Mouse (Mus musculus): ENCODE data around the gene Abca13. TPM values are rescaled to one million over a fixed set of nuclear protein-coding genes. Genes with fewer than 3 reads are reported as not detected.
"Not testable (repeated sequence)": the region's sequence is repeated elsewhere in the genome, so short reads cannot be mapped to it uniquely, and the experiment has no call there.

Abca13 gene
- polyA plus RNA-seq (2012; rRNA removed): 0.04 and 0.05 TPM in 2 replicates

DNA sequence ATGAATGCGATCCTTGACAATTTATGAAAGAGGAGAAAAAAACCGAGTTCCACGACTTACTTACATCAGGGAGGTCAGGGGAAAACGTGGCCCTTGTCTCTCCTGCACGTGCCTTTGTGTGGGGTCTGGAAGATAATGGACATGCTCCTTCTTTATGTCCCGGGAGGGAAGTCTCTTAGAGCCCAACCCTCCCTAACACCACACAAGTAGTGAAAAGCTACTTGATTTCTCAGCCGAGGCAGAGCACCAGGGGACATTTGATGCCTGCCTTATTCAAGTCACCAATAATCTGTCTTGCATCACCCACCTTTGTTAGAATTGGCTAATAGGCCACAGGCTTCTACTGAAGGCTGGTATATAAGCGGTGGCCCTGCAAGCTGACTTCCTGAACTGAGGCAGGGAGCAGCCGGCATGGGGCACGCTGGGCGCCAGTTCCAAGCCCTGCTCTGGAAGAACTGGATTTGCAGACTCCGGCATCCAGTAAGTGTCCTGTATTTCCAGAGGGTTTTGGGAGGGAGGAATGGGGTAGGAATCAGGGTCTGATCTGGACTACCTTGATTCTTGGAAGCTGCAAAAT, at the start of gene Abca13:
Abca13 (plus strand) TSS at position 388 of the 577 bp plus-strand sequence.
- Histone ChIP-seq H3K27me3 (ENCODE audit: control insufficient read depth, insufficient read depth, low read length) (no peaks in the 10 kb centered on the region), H3K27ac (ENCODE audit: control insufficient read depth, insufficient read depth, low read depth, low read length) (no peak within 1 kb of the TSS), H3K4me1 (ENCODE audit: control insufficient read depth, insufficient read depth, low read length) (no peaks in the 10 kb centered on the region), H3K4me3 (ENCODE audit: control insufficient read depth, low read depth, low read length) (no peak within 1 kb of the TSS), H3K36me3 (ENCODE audit: control insufficient read depth, insufficient read depth, low read length) (no peaks in the 10 kb centered on the region)
- TF ChIP-seq POLR2A (IDR thresholded peaks at IDR 0.05; ENCODE audit: control insufficient read depth, low read depth, low read length) (no peak), CTCF (IDR thresholded peaks at IDR 0.05; ENCODE audit: control insufficient read depth, insufficient read depth, insufficient replicate concordance, low read depth, low read length) (no peak)

DNA sequence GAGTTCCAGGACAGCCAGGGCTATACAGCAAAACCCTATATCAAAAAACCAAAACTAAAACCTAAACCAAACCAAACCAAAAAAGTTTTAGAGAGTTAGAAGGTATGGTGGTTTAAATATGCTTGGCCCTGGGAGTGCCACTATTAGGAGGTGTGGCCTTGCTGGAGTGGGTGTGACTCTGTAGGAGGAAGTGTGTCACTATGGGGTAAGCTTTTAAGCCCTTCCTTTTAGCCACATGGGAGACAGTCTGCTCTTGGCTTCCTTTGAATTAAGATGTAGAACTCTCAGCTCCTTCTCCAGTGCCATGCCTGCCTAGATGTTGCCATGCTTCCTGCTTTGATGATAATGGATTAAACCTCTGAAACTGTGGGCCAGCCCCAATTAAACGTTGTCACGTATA, 46.6 kb upstream of the Abca13 start:
- Histone ChIP-seq H3K4me1 (ENCODE audit: control insufficient read depth, insufficient read depth, low read length) (no peaks in the 10 kb centered on the region; the same call in 1 of the 2 replicates), H3K27ac (ENCODE audit: control insufficient read depth, insufficient read depth, low read depth, low read length) (no peak overlapping the region), H3K36me3 (ENCODE audit: control insufficient read depth, insufficient read depth, low read length) (no peaks in the 10 kb centered on the region), H3K27me3 (ENCODE audit: control insufficient read depth, insufficient read depth, low read length) (no peaks in the 10 kb centered on the region), H3K4me3 (ENCODE audit: control insufficient read depth, low read depth, low read length) (no peak overlapping the region)
- no peak for TF ChIP-seq CTCF (IDR thresholded peaks at IDR 0.05; ENCODE audit: control insufficient read depth, insufficient read depth, insufficient replicate concordance, low read depth, low read length)
- TF ChIP-seq POLR2A (IDR thresholded peaks at IDR 0.05; ENCODE audit: control insufficient read depth, low read depth, low read length): no peak

DNA sequence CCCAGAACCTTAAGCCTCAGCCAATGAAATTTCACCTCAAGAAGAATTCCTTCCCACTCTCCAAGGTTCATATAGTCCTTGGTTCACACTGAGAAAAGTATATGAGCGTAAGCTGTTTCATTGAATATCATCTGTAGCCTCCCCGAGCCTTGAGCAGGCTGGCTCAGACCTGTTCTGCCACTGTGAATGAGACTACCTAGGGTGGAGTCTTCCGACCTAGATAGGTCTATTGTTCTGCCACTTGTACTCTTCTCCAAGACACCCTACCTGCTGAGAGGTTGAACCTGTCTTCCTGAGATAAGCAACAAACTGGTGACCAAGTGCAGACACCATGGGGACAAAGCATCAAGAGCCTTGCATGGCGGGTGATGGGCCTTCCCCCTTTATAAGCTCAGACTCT, 45.6 kb upstream of the Abca13 start:
- H3K27me3 ChIP-seq (ENCODE audit: control insufficient read depth, insufficient read depth, low read length): no peaks in the 10 kb centered on the region
- H3K36me3 ChIP-seq (ENCODE audit: control insufficient read depth, insufficient read depth, low read length): no peaks in the 10 kb centered on the region
- H3K27ac ChIP-seq (ENCODE audit: control insufficient read depth, insufficient read depth, low read depth, low read length): no peak overlapping the region
- no peaks in the 10 kb centered on the region; the same call in 1 of the 2 replicates for H3K4me1 ChIP-seq (ENCODE audit: control insufficient read depth, insufficient read depth, low read length)
- H3K4me3 ChIP-seq (ENCODE audit: control insufficient read depth, low read depth, low read length): no peak overlapping the region
- TF ChIP-seq CTCF (IDR thresholded peaks at IDR 0.05; ENCODE audit: control insufficient read depth, insufficient read depth, insufficient replicate concordance, low read depth, low read length) (no peak), POLR2A (IDR thresholded peaks at IDR 0.05; ENCODE audit: control insufficient read depth, low read depth, low read length) (no peak)

DNA sequence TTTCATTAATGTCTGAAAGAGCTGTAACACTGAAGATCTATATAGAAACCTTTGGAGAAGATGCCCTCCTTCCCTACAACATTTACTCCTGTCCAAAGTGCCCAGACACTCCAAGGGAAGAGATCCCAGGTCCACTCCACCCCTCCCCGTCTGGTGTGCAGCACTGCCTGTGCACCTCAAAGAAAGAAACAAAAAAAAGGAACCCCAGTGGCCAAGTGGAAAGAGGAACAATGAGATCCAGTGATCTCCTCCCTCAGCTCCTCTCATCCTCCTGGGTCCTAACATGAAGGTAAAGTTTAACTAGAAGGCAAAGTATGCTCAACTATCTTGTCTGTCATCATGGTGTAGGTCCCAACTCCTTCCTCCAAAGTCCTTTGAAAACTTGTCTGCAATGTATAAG, 45.1 kb upstream of the Abca13 start:
- TF ChIP-seq CTCF (IDR thresholded peaks at IDR 0.05; ENCODE audit: control insufficient read depth, insufficient read depth, insufficient replicate concordance, low read depth, low read length): no peak
- TF ChIP-seq POLR2A (IDR thresholded peaks at IDR 0.05; ENCODE audit: control insufficient read depth, low read depth, low read length): no peak
- Histone ChIP-seq H3K27me3 (ENCODE audit: control insufficient read depth, insufficient read depth, low read length) (no peaks in the 10 kb centered on the region), H3K4me3 (ENCODE audit: control insufficient read depth, low read depth, low read length) (no peak overlapping the region), H3K36me3 (ENCODE audit: control insufficient read depth, insufficient read depth, low read length) (no peaks in the 10 kb centered on the region), H3K4me1 (ENCODE audit: control insufficient read depth, insufficient read depth, low read length) (no peaks in the 10 kb centered on the region; the same call in 1 of the 2 replicates), H3K27ac (ENCODE audit: control insufficient read depth, insufficient read depth, low read depth, low read length) (no peak overlapping the region)

DNA sequence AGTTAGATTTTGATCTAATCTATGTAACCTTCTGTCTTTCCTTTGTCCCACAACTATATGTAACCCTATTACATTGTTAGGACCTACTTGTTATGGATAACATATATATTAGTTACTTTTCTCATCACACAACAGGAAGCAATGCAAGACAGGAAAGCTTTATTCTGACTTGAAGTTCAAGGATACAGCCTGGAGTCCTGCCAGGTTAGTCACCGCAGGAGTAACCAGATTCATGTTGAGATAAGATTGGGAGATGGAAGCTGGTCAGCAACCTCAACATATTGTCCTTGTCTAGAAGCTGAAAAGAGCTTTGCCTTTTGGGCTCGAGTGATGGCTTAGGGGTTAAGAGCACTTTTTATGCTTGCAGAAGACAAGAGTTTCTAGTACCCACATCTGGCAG, 43.5 kb upstream of the Abca13 start:
- H3K4me1 ChIP-seq (ENCODE audit: control insufficient read depth, insufficient read depth, low read length): no peaks in the 10 kb centered on the region; the same call in 1 of the 2 replicates
- H3K27ac ChIP-seq (ENCODE audit: control insufficient read depth, insufficient read depth, low read depth, low read length): no peak overlapping the region
- no peak for TF ChIP-seq CTCF (IDR thresholded peaks at IDR 0.05; ENCODE audit: control insufficient read depth, insufficient read depth, insufficient replicate concordance, low read depth, low read length)
- TF ChIP-seq POLR2A (IDR thresholded peaks at IDR 0.05; ENCODE audit: control insufficient read depth, low read depth, low read length): no peak
- H3K27me3 ChIP-seq (ENCODE audit: control insufficient read depth, insufficient read depth, low read length): no peaks in the 10 kb centered on the region
- H3K36me3 ChIP-seq (ENCODE audit: control insufficient read depth, insufficient read depth, low read length): no peaks in the 10 kb centered on the region
- no peak overlapping the region for H3K4me3 ChIP-seq (ENCODE audit: control insufficient read depth, low read depth, low read length)

DNA sequence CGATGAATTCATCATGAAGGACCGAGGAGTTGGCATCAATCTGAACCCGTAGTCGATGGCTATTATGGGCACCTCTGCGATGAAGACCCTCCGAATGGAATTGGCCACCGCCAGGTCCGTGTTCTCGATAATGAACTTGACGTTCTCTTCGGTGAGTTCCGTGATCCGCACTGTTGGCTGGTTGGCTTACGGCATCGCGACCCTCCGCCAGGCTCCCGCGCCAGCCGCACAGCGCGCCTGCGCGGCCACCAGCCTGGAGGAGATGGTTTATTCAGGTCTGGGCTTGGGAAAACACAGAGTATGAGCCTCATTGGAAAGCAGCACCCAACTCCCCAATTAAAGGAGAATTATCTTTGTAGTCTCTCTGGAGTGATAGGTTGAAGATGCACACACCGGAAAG, 41.3 kb upstream of the Abca13 start:
- not testable (repeated sequence) for H3K27me3 ChIP-seq (ENCODE audit: control insufficient read depth, insufficient read depth, low read length); H3K4me1 ChIP-seq (ENCODE audit: control insufficient read depth, insufficient read depth, low read length); H3K36me3 ChIP-seq (ENCODE audit: control insufficient read depth, insufficient read depth, low read length); H3K27ac ChIP-seq (ENCODE audit: control insufficient read depth, insufficient read depth, low read depth, low read length)
- peak overlapping the region; percentile 7 for H3K4me3 ChIP-seq (ENCODE audit: control insufficient read depth, low read depth, low read length)

DNA sequence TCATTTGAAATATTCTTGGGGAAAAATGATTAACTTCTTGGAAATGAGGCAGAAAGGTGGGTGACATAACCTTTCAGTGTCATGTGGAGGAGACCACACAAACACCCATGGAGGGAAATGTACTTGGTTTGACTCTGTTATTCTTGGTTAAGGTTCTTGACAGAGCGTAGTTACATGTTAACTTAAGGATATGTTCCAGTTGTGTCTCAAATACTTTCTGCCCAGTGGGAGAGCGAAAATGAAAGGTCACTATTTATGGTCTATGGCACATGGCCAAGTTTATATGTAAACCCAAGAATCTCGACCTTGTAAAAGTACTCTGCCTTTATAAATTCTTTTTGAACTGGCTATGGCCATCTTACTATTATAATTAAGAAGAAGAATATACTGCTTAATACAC, 31.8 kb upstream of the Abca13 start:
- Histone ChIP-seq H3K27me3 (ENCODE audit: control insufficient read depth, insufficient read depth, low read length) (no peaks in the 10 kb centered on the region), H3K4me1 (ENCODE audit: control insufficient read depth, insufficient read depth, low read length) (no peaks in the 10 kb centered on the region), H3K36me3 (ENCODE audit: control insufficient read depth, insufficient read depth, low read length) (no peaks in the 10 kb centered on the region), H3K27ac (ENCODE audit: control insufficient read depth, insufficient read depth, low read depth, low read length) (no peak overlapping the region), H3K4me3 (ENCODE audit: control insufficient read depth, low read depth, low read length) (no peak overlapping the region)
- TF ChIP-seq CTCF (IDR thresholded peaks at IDR 0.05; ENCODE audit: control insufficient read depth, insufficient read depth, insufficient replicate concordance, low read depth, low read length) (no peak), POLR2A (IDR thresholded peaks at IDR 0.05; ENCODE audit: control insufficient read depth, low read depth, low read length) (no peak)

DNA sequence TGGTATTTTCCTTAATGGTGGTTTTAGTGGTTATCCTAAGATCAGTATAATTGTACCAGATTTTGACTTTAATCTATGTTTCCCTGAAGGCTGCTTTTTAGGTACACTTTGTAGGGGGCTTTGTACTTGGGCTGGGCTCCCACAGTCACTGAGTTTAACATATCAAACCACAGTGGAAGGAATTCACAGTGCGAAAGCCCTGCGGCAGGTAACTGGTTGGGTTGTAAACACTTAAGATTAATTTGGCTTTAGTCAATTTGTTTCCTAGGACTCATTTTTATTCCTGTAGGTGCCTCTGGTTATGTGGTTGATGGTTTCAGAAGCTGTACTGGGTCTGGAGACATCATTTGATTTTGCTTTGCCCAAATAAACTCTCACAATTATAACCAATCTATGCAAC, 24.4 kb upstream of the Abca13 start:
- TF ChIP-seq POLR2A (IDR thresholded peaks at IDR 0.05; ENCODE audit: control insufficient read depth, low read depth, low read length) (no peak), CTCF (IDR thresholded peaks at IDR 0.05; ENCODE audit: control insufficient read depth, insufficient read depth, insufficient replicate concordance, low read depth, low read length) (no peak)
- no peaks in the 10 kb centered on the region for H3K4me1 ChIP-seq (ENCODE audit: control insufficient read depth, insufficient read depth, low read length)
- no peak overlapping the region for H3K4me3 ChIP-seq (ENCODE audit: control insufficient read depth, low read depth, low read length)
- no peaks in the 10 kb centered on the region for H3K27me3 ChIP-seq (ENCODE audit: control insufficient read depth, insufficient read depth, low read length)
- no peak overlapping the region for H3K27ac ChIP-seq (ENCODE audit: control insufficient read depth, insufficient read depth, low read depth, low read length)
- H3K36me3 ChIP-seq (ENCODE audit: control insufficient read depth, insufficient read depth, low read length): no peaks in the 10 kb centered on the region

All from testis, adult 2 months (tissue).